In the genomic region with DNA sequence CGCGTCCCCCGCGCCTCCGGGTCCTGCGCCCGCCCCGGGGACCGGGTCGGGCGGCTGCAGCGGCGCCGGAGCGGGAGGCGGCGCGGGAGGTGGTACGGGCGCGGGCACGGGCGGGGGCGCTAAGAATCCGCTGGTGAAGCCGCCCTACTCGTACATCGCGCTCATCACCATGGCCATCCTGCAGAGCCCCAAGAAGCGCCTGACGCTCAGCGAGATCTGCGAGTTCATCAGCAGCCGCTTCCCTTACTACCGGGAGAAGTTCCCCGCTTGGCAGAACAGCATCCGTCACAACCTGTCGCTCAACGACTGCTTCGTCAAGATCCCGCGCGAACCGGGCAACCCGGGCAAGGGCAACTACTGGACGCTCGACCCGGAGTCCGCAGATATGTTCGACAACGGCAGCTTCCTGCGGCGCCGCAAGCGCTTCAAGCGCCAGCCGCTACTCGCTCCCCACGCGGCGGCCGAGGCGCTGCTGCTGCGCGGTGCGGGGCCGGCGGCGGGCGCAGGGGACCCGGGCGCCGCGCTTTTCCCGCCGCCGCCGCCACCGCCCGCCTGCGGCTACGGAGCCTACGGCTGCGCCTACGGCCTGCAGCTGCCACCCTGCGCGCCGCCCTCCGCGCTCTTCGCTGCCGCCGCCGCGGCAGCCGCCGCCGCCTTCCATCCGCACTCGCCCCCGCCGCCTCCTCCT, we compare ENCODE assay signal across 8 mouse cellular contexts. TPM values are rescaled to one million over a fixed set of nuclear protein-coding genes. Genes with fewer than 3 reads are reported as not detected.
DNase-seq lines count a peak whose midpoint lies in the region; ATAC-seq lines count a peak whose summit lies in the region.

No protein-coding gene starts in this region.

- under 1% methylated on average over 102 of the region's 102 CpGs for WGBS in hindbrain, embryonic 10.5 days
- WGBS in limb, embryonic 15.5 days, result under 1% methylated on average over 102 of the region's 102 CpGs
- WGBS in neural tube, embryonic 12.5 days, result under 1% methylated on average over 97 of the region's 102 CpGs

- no peak for ATAC-seq in limb, embryonic 15.5 days (ENCODE audit: insufficient number of reproducible peaks, low FRiP score, low TSS enrichment, low read depth)
- ATAC-seq in neural tube, embryonic 12.5 days (ENCODE audit: low FRiP score, low read depth), result 0 out of 2 replicates have a peak, but pooled peaks have one; percentile 9

- peak; percentile 6 to 62 for DNase-seq in adrenal gland, adult (ENCODE audit: inconsistent age in 2 of 2, low spot score in 1 of 2)
- no peak for DNase-seq in adrenal gland, adult 8-10 months
- peak; percentile 26 to 49 for DNase-seq in B cell, adult 2 months
- DNase-seq in embryo, embryonic 11 days, result peak; percentile 69
- DNase-seq in hindbrain, embryonic 10.5 days (ENCODE audit: low spot score), result peak; percentile 78
- no peak for DNase-seq in cerebellum, adult 11-12 months

- 0 out of 2 replicates have a peak overlapping the region, but pooled peaks have one; percentile 31 for H3K9ac ChIP-seq in limb, embryonic 15.5 days
- peak overlapping the region; percentile 69 for H3K9ac ChIP-seq in neural tube, embryonic 12.5 days

- H3K27ac ChIP-seq in hindbrain, embryonic 10.5 days, result peak overlapping the region; percentile 84
- H3K27ac ChIP-seq in limb, embryonic 15.5 days, result no peak overlapping the region
- H3K27ac ChIP-seq in neural tube, embryonic 12.5 days, result 0 out of 2 replicates have a peak overlapping the region, but pooled peaks have one; percentile 15

- H3K4me2 ChIP-seq in limb, embryonic 15.5 days, result peak overlapping the region; percentile 91
- H3K4me2 ChIP-seq in neural tube, embryonic 12.5 days (replicated peaks), result peak overlapping the region; percentile 68

- H3K4me1 ChIP-seq in hindbrain, embryonic 10.5 days (replicated peaks), result peaks cover 42% of the 10 kb centered on the region
- H3K4me1 ChIP-seq in limb, embryonic 15.5 days, result peaks cover 27% of the 10 kb centered on the region
- H3K4me1 ChIP-seq in neural tube, embryonic 12.5 days, result peaks cover 24% of the 10 kb centered on the region

- no peaks in the 10 kb centered on the region for H3K9me3 ChIP-seq in hindbrain, embryonic 10.5 days
- no peaks in the 10 kb centered on the region for H3K9me3 ChIP-seq in limb, embryonic 15.5 days
- H3K9me3 ChIP-seq in neural tube, embryonic 12.5 days, result no peaks in the 10 kb centered on the region

- no peaks in the 10 kb centered on the region for H3K36me3 ChIP-seq in hindbrain, embryonic 10.5 days
- no peaks in the 10 kb centered on the region for H3K36me3 ChIP-seq in limb, embryonic 15.5 days
- no peaks in the 10 kb centered on the region for H3K36me3 ChIP-seq in neural tube, embryonic 12.5 days

- peak overlapping the region; percentile 60 for H3K4me3 ChIP-seq in hindbrain, embryonic 10.5 days
- peak overlapping the region; percentile 50 for H3K4me3 ChIP-seq in limb, embryonic 15.5 days
- H3K4me3 ChIP-seq in neural tube, embryonic 12.5 days, result peak overlapping the region; percentile 49

- H3K27me3 ChIP-seq in hindbrain, embryonic 10.5 days (ENCODE audit: insufficient read depth, poor library complexity, severe bottlenecking), result peaks cover 100% of the 10 kb centered on the region
- H3K27me3 ChIP-seq in limb, embryonic 15.5 days, result peaks cover 92% of the 10 kb centered on the region
- peaks cover 86% of the 10 kb centered on the region for H3K27me3 ChIP-seq in neural tube, embryonic 12.5 days (replicated peaks)

RNA-seq across cellular contexts. Expression of gene Foxd1, which starts 1.0 kb away (rescaled TPM):
- 1 to 10 TPM in 3 of 4 experiments, under 1 TPM in 1; 0.96 to 1.8 (median 1.4) TPM for total RNA-seq in adrenal gland, adult 8-10 months (2022)
- 3.9 TPM in 2 replicates for polyA plus RNA-seq in hindbrain, embryonic 10.5 days (2016; fragmentation: Nextera tagmentation; extraction: Ambion mirVana)
- 0.29 TPM in 2 replicates for polyA plus RNA-seq in limb, embryonic 15.5 days (2015; fragmentation: Nextera tagmentation; extraction: Ambion mirVana)
- polyA plus RNA-seq in neural tube, embryonic 12.5 days (2016; fragmentation: Nextera tagmentation; extraction: Ambion mirVana), result 4.9 and 5.7 TPM in 2 replicates

RNA-seq across cellular contexts. Expression of gene Btf3, which starts 38.2 kb away (rescaled TPM):
- 100 to 1,000 TPM; 278 to 323 (median 310) TPM for total RNA-seq in adrenal gland, adult 8-10 months (2022)
- 664 and 711 TPM in 2 replicates for polyA plus RNA-seq in hindbrain, embryonic 10.5 days (2016; fragmentation: Nextera tagmentation; extraction: Ambion mirVana)
- 590 and 660 TPM in 2 replicates for polyA plus RNA-seq in limb, embryonic 15.5 days (2015; fragmentation: Nextera tagmentation; extraction: Ambion mirVana)
- polyA plus RNA-seq in neural tube, embryonic 12.5 days (2016; fragmentation: Nextera tagmentation; extraction: Ambion mirVana), result 648 and 669 TPM in 2 replicates

Comparison
In these comparisons a context has a peak if more than half of its experiments do, and no peak if none do; other contexts are left out.
1. DNase-seq: peak in adrenal gland, adult (2 of 2), B cell, adult 2 months (2 of 2), embryo, embryonic 11 days (single experiment) and hindbrain, embryonic 10.5 days (single experiment); none in adrenal gland, adult 8-10 months (single experiment) and cerebellum, adult 11-12 months (single experiment).
2. Peak in every context shown above with its lines, with median percentiles within 50 percentile points of each other: H3K4me3 ChIP-seq.